Mouse (Mus musculus) lung, adult 2 months (tissue): ENCODE measurements at regions not wholly inside any gene's neighbourhood (a gene's known extent, or its start where the extent isn't known, plus 50 kb on each side); places are given as distances from the start of the nearest gene placed in this dataset.

ENCODE experiments used
- DNase-seq: peaks from one replicate; pipeline ENCODE4 v3.0.0; 2022
- H3K4me1 ChIP-seq: fragments of 200-500 bp; 2 replicates; pipeline ENCODE4 v1.6.1; 2011; ENCODE audit warnings: low read length; ENCODE audit not compliant: control insufficient read depth, insufficient read depth
- H3K4me3 ChIP-seq: fragments of 200-500 bp; replicated peaks from 2 replicates; pipeline ENCODE3; 2011; ENCODE audit warnings: low read depth, mild to moderate bottlenecking, control low read depth, low read length; ENCODE audit errors: extremely low read depth
- CTCF ChIP-seq: fragments of 200-500 bp; IDR thresholded peaks from 2 replicates; pipeline ENCODE4 v1.5.1; 2011; ENCODE audit warnings: mild to moderate bottlenecking, low read length, control low read depth; ENCODE audit not compliant: insufficient read depth
- POLR2A ChIP-seq: fragments of 200-500 bp; IDR thresholded peaks from 2 replicates; pipeline ENCODE4 v1.6.1; 2011; ENCODE audit warnings: low read depth, mild to moderate bottlenecking, control low read depth, low read length, borderline replicate concordance; ENCODE audit errors: extremely low read depth
- WGBS: fragments of 180-500 bp; shearing (Covaris S2); methylation state at CpG from one replicate; pipeline ENCODE4 v1.1.7; 2018; 5-methylcytosine and 5-hydroxymethylcytosine counted together

DNA sequence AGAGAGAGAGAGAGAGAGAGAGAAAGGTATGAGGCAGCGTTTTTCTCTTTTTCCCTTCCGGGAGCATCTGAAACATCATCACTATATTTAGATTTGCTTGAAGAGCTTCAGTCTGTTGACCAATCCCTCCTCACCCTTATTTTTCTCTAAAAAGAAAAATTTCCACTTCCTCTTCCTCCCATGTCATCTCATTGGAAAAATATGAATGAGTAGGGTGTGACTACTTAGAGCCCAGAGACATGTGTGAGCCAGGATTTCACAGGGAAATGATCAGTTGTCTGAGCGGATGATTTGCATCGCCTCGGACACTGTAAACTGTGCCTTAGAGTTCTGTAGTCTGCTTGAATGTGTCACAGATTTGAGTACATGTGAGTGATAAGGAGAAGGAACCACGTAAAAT is 111.3 kb upstream of the Ptger4 start:
- TF ChIP-seq POLR2A (no peak), CTCF (no peak)
- DNase-seq, result no peak
- WGBS, result 80% methylated on average over 6 of the region's 6 CpGs
- H3K4me1 ChIP-seq, result no peaks in the 10 kb centered on the region
- no peak overlapping the region for H3K4me3 ChIP-seq

DNA sequence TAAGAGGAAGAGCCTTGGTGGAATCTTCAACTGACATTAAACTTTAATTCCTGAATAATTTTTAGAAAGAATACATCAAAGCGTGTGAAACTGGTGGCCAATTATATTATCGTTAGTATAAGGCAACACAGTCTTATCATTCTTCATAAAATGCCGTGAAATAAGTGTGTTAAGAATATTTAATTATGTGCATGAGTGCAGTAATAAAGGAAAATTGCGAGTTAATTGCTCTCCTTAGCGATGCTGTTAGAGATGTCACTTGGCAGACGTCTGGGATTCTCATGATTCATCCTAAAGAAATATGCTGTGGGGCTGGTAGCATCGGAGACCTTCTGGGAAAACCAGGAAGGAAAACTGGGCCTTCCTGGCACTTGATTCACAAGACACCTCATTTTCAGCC is 110.3 kb upstream of the Ptger4 start:
- Histone ChIP-seq H3K4me3 (no peak overlapping the region), H3K4me1 (no peaks in the 10 kb centered on the region)
- 74% methylated on average over 7 of the region's 7 CpGs for WGBS
- no peak for DNase-seq
- TF ChIP-seq CTCF (no peak), POLR2A (no peak)

DNA sequence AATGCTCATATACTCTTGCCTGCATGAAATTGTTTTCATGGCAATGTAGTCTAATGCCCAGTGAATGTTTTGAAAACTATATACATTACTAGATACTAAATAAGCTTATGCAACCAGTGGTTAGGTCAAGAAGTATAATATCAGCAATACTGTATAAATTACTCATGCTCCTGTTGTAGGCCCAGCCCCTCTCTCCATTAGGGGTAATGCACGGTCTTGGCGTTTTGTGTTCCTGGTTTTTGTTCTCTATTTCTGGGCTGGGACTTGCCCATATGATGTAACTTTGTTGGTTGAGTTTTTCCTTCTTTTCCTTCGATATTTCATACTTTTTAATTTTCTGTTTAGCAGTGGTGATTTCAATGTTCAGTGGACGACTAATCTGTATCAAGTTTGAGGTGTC is 104.9 kb upstream of the Ptger4 start:
- DNase-seq, result no peak
- 73% methylated on average over 4 of the region's 4 CpGs for WGBS
- Histone ChIP-seq H3K4me3 (no peak overlapping the region), H3K4me1 (no peaks in the 10 kb centered on the region)
- TF ChIP-seq CTCF (no peak), POLR2A (no peak)

DNA sequence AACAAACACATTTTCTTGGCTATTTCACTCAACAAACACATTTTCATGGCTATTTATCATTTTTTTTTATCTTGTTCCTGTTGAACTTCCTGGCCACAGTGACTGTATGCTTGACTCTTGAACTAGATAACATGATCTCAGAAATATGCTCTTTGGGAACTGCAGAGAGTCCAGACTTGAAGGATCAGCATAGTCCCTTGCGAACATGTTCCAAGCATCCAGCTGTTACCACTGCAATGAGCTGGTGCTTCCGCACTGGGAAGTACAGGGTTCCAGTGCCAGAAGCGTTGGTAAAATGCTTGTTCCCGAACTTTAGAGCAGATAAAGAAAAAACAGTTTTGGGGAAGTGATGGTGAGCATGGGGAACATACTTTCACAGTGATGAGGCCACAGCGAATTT is 103.7 kb upstream of the Ptger4 start:
- 63% methylated on average over 5 of the region's 5 CpGs for WGBS
- H3K4me1 ChIP-seq, result no peaks in the 10 kb centered on the region
- no peak overlapping the region for H3K4me3 ChIP-seq
- TF ChIP-seq POLR2A, result no peak
- no peak for TF ChIP-seq CTCF
- DNase-seq, result no peak

DNA sequence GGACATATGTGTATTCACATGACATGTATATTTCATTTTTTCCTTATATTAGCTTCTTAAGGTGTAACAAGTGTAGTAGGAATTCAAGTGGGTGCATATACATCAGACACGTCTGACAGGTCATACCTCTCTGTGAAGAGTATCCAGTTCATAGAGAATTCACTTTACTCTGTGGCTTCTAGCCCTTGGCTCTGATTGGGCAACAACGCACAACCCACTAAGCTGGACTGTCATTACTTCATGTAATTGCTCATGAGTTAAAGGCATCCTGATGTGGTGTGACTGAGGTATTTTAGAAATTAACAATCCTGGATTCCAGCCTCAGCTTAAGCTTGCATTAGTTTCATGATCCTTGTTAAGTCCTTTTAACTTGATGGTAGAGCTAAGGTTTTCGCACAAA is 103.0 kb upstream of the Ptger4 start:
- no peaks in the 10 kb centered on the region for H3K4me1 ChIP-seq
- H3K4me3 ChIP-seq, result no peak overlapping the region
- no peak for DNase-seq
- 85% methylated on average over 3 of the region's 3 CpGs for WGBS
- TF ChIP-seq CTCF (no peak), POLR2A (no peak)

DNA sequence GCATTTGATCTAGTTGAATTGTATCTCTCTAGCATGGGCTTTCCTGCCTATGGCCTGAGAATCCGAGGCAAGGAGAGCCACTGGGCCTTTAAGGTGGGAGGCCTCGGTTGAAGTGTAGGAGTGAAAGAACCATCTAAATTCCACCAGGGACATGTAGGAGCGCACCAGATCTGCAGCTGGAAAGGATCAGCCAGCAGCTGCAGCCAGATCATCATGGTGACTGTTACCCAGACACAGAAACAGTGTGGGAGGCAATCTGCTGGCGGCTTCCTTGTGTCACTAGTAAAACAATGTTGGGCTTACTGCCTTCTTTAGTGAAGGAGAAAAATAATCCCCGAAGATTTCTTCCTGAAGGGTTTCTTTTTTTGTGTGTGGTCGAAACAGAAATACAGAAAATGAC is 99.8 kb upstream of the Ptger4 start:
- TF ChIP-seq CTCF (no peak), POLR2A (no peak)
- Histone ChIP-seq H3K4me3 (no peak overlapping the region), H3K4me1 (no peaks in the 10 kb centered on the region)
- peak; percentile 16 for DNase-seq
- 58% methylated on average over 6 of the region's 6 CpGs for WGBS

DNA sequence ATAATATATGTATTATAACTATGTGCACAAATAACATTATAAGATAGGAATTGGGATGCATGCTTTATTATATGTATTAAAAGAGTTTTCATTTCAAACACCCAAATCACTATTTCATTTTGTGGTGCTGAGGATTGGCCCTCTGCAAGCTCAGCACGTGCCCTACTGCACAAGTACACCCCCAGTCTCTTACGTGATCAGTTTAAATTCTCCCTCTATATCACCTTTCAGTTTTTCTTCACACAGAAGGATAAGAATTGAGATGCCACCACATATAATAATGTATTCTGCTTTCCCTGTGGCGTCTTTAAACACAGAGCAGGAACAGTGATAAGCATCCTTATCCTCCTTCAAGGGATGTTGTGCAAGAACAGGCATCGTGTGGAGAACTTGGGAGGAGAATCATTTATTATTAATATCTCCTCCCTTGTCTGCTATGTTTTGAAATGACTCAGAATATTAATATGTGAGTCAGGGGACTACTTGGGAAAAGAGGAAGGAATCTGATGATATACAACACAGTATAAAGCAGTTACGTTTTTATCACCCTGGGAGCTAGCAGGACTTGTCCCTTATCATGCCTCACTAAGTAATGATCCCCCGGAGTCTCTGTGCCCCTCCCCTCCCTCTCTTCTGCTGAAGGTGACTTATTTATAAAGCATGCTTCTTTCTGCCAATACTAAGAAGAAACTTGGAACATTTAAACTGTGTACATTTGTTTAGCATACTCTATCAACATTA is 91.7 kb upstream of the Ptger4 start:
- 41% methylated on average over 6 of the region's 6 CpGs for WGBS
- no peaks in the 10 kb centered on the region for H3K4me1 ChIP-seq
- TF ChIP-seq CTCF (no peak), POLR2A (no peak)
- no peak for DNase-seq
- H3K4me3 ChIP-seq, result no peak overlapping the region

DNA sequence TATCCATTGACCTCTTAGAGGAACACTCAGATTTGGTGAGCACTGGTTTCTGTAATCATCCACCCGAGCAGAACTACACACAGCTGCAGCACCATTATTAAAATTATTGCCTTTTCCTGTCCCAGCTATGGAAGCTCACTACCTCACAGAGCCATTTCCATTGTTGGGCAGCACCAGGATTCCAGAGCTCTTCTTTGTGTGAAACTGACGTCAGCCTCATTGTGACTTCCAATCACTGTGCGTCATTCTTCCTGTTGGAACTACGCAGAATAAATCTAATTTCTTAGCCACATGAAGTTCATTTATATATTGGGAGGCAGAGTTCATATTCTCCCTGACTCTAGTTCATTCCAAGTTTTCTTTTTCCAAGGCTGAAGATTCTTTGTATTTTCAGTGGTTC is 83.0 kb upstream of the Ptger4 start:
- WGBS, result 75% methylated on average over 4 of the region's 4 CpGs
- DNase-seq, result no peak
- Histone ChIP-seq H3K4me3 (no peak overlapping the region), H3K4me1 (no peaks in the 10 kb centered on the region)
- TF ChIP-seq POLR2A, result no peak
- TF ChIP-seq CTCF, result no peak

DNA sequence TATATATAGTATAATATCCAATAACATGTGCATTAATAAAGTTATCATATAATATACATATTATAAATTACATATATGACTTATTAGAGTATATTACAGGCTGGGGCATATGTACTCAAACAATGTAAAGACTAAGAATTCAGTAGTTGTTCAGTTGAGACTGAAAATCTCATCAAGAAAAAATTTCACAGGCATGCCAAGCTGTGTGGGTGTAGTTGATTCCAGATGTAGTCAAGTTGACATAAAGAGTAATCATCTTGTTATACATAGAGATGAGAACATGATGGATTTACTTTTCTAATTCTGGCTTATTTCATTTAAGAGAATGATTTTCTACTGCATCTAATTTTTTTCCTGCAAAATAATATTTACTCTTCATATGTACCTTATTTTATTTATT is 77.7 kb upstream of the Ptger4 start:
- no peaks in the 10 kb centered on the region for H3K4me1 ChIP-seq
- DNase-seq, result no peak
- TF ChIP-seq CTCF (no peak), POLR2A (no peak)
- H3K4me3 ChIP-seq, result no peak overlapping the region

DNA sequence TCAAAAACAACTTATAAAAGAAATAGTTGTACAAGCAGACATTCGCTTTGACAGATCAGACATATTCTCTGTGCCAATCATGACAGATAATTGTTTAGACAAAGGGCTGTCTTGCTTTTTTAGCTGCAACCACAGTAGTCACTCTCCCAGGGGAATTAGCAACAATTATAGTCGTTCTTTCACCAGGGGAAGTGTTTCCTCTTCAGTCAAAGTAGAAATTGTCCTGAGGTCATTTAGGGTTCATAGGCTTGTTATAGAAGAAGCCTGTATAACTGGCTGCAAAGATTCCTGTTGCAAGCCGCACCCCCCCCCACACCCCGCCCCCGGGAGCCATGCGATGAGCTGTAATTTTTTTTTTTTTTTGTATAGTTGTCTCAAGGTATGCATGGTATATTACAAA is 68.2 kb upstream of the Ptger4 start:
- no peak for TF ChIP-seq CTCF
- no peak for TF ChIP-seq POLR2A
- 70% methylated on average over 6 of the region's 6 CpGs for WGBS
- H3K4me3 ChIP-seq, result no peak overlapping the region
- no peaks in the 10 kb centered on the region for H3K4me1 ChIP-seq
- no peak for DNase-seq
